Mouse (Mus musculus): ENCODE results near the gene St5.

The St5 gene

GRCm38 (mm10) chr7:109702721-109703120, 684 bp downstream of the St5 start:
- DNase-seq (ENCODE audit: extremely low spot score, low read depth, low spot score) = no peak

- DNase-seq (ENCODE audit: extremely low spot score, low read depth, low spot score) = no peak
These were observed 3.2 kb downstream of the St5 start for GRCm38 (mm10) chr7:109700213-109700612.

GRCm38 (mm10) chr7:109695339-109695726, 8.1 kb downstream of the St5 start:
- no peak for DNase-seq (ENCODE audit: extremely low spot score, low read depth, low spot score)

GRCm38 (mm10) chr7:109694576-109695338, 8.6 kb downstream of the St5 start:
- DNase-seq (ENCODE audit: extremely low spot score, low read depth, low spot score) = no peak

- no peak for DNase-seq (ENCODE audit: extremely low spot score, low read depth, low spot score)
These were observed 12.4 kb downstream of the St5 start for GRCm38 (mm10) chr7:109690961-109691360.

GRCm38 (mm10) chr7:109690101-109690500, 13.3 kb downstream of the St5 start:
- no peak for DNase-seq (ENCODE audit: extremely low spot score, low read depth, low spot score)

GRCm38 (mm10) chr7:109686585-109687128, 16.7 kb downstream of the St5 start:
- no peak for DNase-seq (ENCODE audit: extremely low spot score, low read depth, low spot score)

- no peak for DNase-seq (ENCODE audit: extremely low spot score, low read depth, low spot score)
These were observed 22.5 kb downstream of the St5 start for GRCm38 (mm10) chr7:109680879-109681278.

GRCm38 (mm10) chr7:109680284-109680683, 23.1 kb downstream of the St5 start:
- DNase-seq (ENCODE audit: extremely low spot score, low read depth, low spot score) = no peak

- no peak for DNase-seq (ENCODE audit: extremely low spot score, low read depth, low spot score)
These were observed 28.3 kb downstream of the St5 start for GRCm38 (mm10) chr7:109674944-109675628.

- peak; percentile 91 for DNase-seq (ENCODE audit: extremely low spot score, low read depth, low spot score)
These were observed 31.6 kb downstream of the St5 start for GRCm38 (mm10) chr7:109671581-109672471.

GRCm38 (mm10) chr7:109669426-109670170, 33.8 kb downstream of the St5 start:
- no peak for DNase-seq (ENCODE audit: extremely low spot score, low read depth, low spot score)

- DNase-seq (ENCODE audit: extremely low spot score, low read depth, low spot score) = no peak
These were observed 36.7 kb downstream of the St5 start for GRCm38 (mm10) chr7:109666664-109667063.

GRCm38 (mm10) chr7:109662626-109663025, 40.8 kb downstream of the St5 start:
- no peak for DNase-seq (ENCODE audit: extremely low spot score, low read depth, low spot score)

GRCm38 (mm10) chr7:109659278-109659677, 44.1 kb downstream of the St5 start:
- DNase-seq (ENCODE audit: extremely low spot score, low read depth, low spot score) = no peak

- no peak for DNase-seq (ENCODE audit: extremely low spot score, low read depth, low spot score)
These were observed 45.5 kb downstream of the St5 start for GRCm38 (mm10) chr7:109657884-109658283.

GRCm38 (mm10) chr7:109654871-109655270, 48.5 kb downstream of the St5 start:
- DNase-seq (ENCODE audit: extremely low spot score, low read depth, low spot score) = no peak

- no peak for DNase-seq (ENCODE audit: extremely low spot score, low read depth, low spot score)
These were observed 54.4 kb downstream of the St5 start for GRCm38 (mm10) chr7:109648812-109649594.

- DNase-seq (ENCODE audit: extremely low spot score, low read depth, low spot score) = no peak
These were observed 56.8 kb downstream of the St5 start for GRCm38 (mm10) chr7:109646574-109646973.

Data from hindlimb bud, embryonic 11.5 days (tissue).